Mouse (Mus musculus) embryonic facial prominence, embryonic 11.5 days (tissue): Measurements from ENCODE around the gene Derl3. TPM values are rescaled to one million over a fixed set of nuclear protein-coding genes. Genes with fewer than 3 reads are reported as not detected.
"Not testable (repeated sequence)": the region's sequence is repeated elsewhere in the genome, so short reads cannot be mapped to it uniquely, and the experiment has no call there.

Experiments used
- ATAC-seq: fragments of 200-750 bp; cut with Nextera tagmentation; replicated peaks from 2 replicates; pipeline ENCODE4 v1.8.0; 2017; ENCODE audit warnings: low read depth; ENCODE audit not compliant: insufficient number of reproducible peaks, low FRiP score, low TSS enrichment
- DNase-seq: peaks from one replicate; pipeline ENCODE4 v3.0.0-alpha.2; 2015; ENCODE audit warnings: low spot score
- H3K27ac ChIP-seq: fragments of 300-500 bp; sonication (generic); replicated peaks from 2 replicates; pipeline ENCODE4 v1.5.1; 2014; ENCODE audit warnings: mild to moderate bottlenecking, low read depth, low read length, control low read depth
- H3K27me3 ChIP-seq: fragments of 300-500 bp; sonication (generic); 2 replicates; pipeline ENCODE4 v1.6.1; 2014; ENCODE audit warnings: mild to moderate bottlenecking, low read length, moderate library complexity, mixed read lengths; ENCODE audit not compliant: control insufficient read depth, insufficient read depth
- H3K36me3 ChIP-seq: fragments of 300-500 bp; sonication (generic); replicated peaks from 2 replicates; pipeline ENCODE4 v1.6.1; 2014; ENCODE audit warnings: low read depth, mild to moderate bottlenecking, low read length, moderate library complexity, mixed read lengths; ENCODE audit not compliant: control insufficient read depth, insufficient read depth
- H3K4me1 ChIP-seq: fragments of 300-500 bp; sonication (generic); 2 replicates; pipeline ENCODE4 v1.6.1; 2014; ENCODE audit warnings: low read length, mixed read lengths; ENCODE audit not compliant: control insufficient read depth, insufficient read depth
- H3K4me2 ChIP-seq: fragments of 300-500 bp; sonication (generic); 2 replicates; pipeline ENCODE4 v1.6.1; 2014; ENCODE audit warnings: low read depth, mild to moderate bottlenecking, control low read depth, low read length, moderate library complexity
- H3K4me3 ChIP-seq: fragments of 300-500 bp; sonication (generic); 2 replicates; pipeline ENCODE4 v1.5.1; 2014; ENCODE audit warnings: low read depth, low read length, control low read depth
- H3K9ac ChIP-seq: fragments of 300-500 bp; sonication (generic); replicated peaks from 2 replicates; pipeline ENCODE4 v1.6.1; 2014; ENCODE audit warnings: mild to moderate bottlenecking, control low read depth, low read length
- H3K9me3 ChIP-seq: fragments of 300-500 bp; sonication (generic); replicated peaks from 2 replicates; pipeline ENCODE4 v1.6.1; 2016; ENCODE audit warnings: mild to moderate bottlenecking, low read length, inconsistent platforms, mixed read lengths; ENCODE audit not compliant: control insufficient read depth
- WGBS: fragments of 180-500 bp; shearing (Covaris S2); extraction: QIAGEN DNeasy Blood & Tissue Kit; methylation state at CpG from one replicate; pipeline ENCODE4 v1.1.7; 2014; 5-methylcytosine and 5-hydroxymethylcytosine counted together
- polyA plus RNA-seq: library from polyadenylated mRNA; unstranded; fragments of >200 nt; fragmentation: Nextera tagmentation; extraction: Ambion mirVana; gene quantifications from 2 replicates; pipeline ENCODE4 v1.2.1, GENCODE M21; 2014

The Derl3 gene
- 2.3 and 3.7 TPM in 2 replicates for polyA plus RNA-seq

GRCm38 (mm10) chr10:75893089-75893750 is at the start of gene Derl3:
TSS of gene Derl3 (plus strand) at chr10:75893413.
- peak within 1 kb of the TSS; percentile 47 for H3K9ac ChIP-seq
- ATAC-seq = peak; percentile 98
- peaks cover 6% of the 10 kb centered on the region for H3K4me1 ChIP-seq
- H3K27me3 ChIP-seq = no peaks in the 10 kb centered on the region
- H3K4me2 ChIP-seq = peak within 1 kb of the TSS; percentile 62
- H3K27ac ChIP-seq = no peak within 1 kb of the TSS
- H3K36me3 ChIP-seq = peaks cover 7% of the 10 kb centered on the region
- peak; percentile 97 for DNase-seq
- no peaks in the 10 kb centered on the region for H3K9me3 ChIP-seq
- WGBS = 2% methylated on average over 46 of the region's 51 CpGs
- peak within 1 kb of the TSS; percentile 33 for H3K4me3 ChIP-seq

- not testable (repeated sequence) for H3K27me3 ChIP-seq, H3K36me3 ChIP-seq, H3K27ac ChIP-seq, H3K9ac ChIP-seq, ATAC-seq, H3K9me3 ChIP-seq, H3K4me2 ChIP-seq, H3K4me3 ChIP-seq, DNase-seq, H3K4me1 ChIP-seq
- 82% methylated on average over 6 of the region's 6 CpGs for WGBS
Observed at GRCm38 (mm10) chr10:75843898-75844297, 49.3 kb upstream of the Derl3 start.

- H3K4me3 ChIP-seq = no peak overlapping the region
- H3K27me3 ChIP-seq = no peaks in the 10 kb centered on the region
- 87% methylated on average over 1 of the region's 1 CpGs for whole genome bisulfite sequencing
- no peak overlapping the region for H3K9ac ChIP-seq
- H3K9me3 ChIP-seq = no peaks in the 10 kb centered on the region
- H3K4me1 ChIP-seq = no peaks in the 10 kb centered on the region
- H3K4me2 ChIP-seq = no peak overlapping the region
- ATAC-seq (no peak), DNase-seq (no peak)
- no peaks in the 10 kb centered on the region for H3K36me3 ChIP-seq
- no peak overlapping the region for H3K27ac ChIP-seq
Observed at GRCm38 (mm10) chr10:75844800-75845199, 48.4 kb upstream of the Derl3 start.

- no peak for ATAC-seq
- no peaks in the 10 kb centered on the region for H3K36me3 ChIP-seq
- H3K4me2 ChIP-seq = no peak overlapping the region
- 80% methylated on average over 6 of the region's 6 CpGs for WGBS
- H3K4me1 ChIP-seq = no peaks in the 10 kb centered on the region
- no peak overlapping the region for H3K4me3 ChIP-seq
- no peak for DNase-seq
- no peak overlapping the region for H3K27ac ChIP-seq
- no peak overlapping the region for H3K9ac ChIP-seq
- no peaks in the 10 kb centered on the region for H3K9me3 ChIP-seq
- no peaks in the 10 kb centered on the region for H3K27me3 ChIP-seq
Observed at GRCm38 (mm10) chr10:75845306-75845930, 47.8 kb upstream of the Derl3 start.

- H3K36me3 ChIP-seq = no peaks in the 10 kb centered on the region
- H3K9ac ChIP-seq = no peak overlapping the region
- no peak overlapping the region for H3K27ac ChIP-seq
- H3K9me3 ChIP-seq = no peaks in the 10 kb centered on the region
- H3K4me1 ChIP-seq = no peaks in the 10 kb centered on the region
- no peak overlapping the region for H3K4me2 ChIP-seq
- no peak for DNase-seq
- ATAC-seq = no peak
- H3K4me3 ChIP-seq = no peak overlapping the region
- 37% methylated on average over 3 of the region's 3 CpGs for WGBS
- no peaks in the 10 kb centered on the region for H3K27me3 ChIP-seq
Observed at GRCm38 (mm10) chr10:75848382-75848781, 44.8 kb upstream of the Derl3 start.

GRCm38 (mm10) chr10:75851076-75851475 is 42.1 kb upstream of the Derl3 start:
- DNase-seq = no peak
- no peak overlapping the region for H3K9ac ChIP-seq
- ATAC-seq = no peak
- no peak overlapping the region for H3K4me3 ChIP-seq
- H3K36me3 ChIP-seq = no peaks in the 10 kb centered on the region
- H3K27me3 ChIP-seq = no peaks in the 10 kb centered on the region
- no peak overlapping the region for H3K27ac ChIP-seq
- H3K4me2 ChIP-seq = no peak overlapping the region
- no peaks in the 10 kb centered on the region for H3K4me1 ChIP-seq
- no peaks in the 10 kb centered on the region for H3K9me3 ChIP-seq
- 9% methylated on average over 6 of the region's 6 CpGs for WGBS

- Histone ChIP-seq H3K4me1 (no peaks in the 10 kb centered on the region), H3K9ac (no peak overlapping the region), H3K4me2 (no peak overlapping the region), H3K27me3 (no peaks in the 10 kb centered on the region), H3K4me3 (no peak overlapping the region), H3K27ac (no peak overlapping the region), H3K36me3 (no peaks in the 10 kb centered on the region), H3K9me3 (no peaks in the 10 kb centered on the region)
- ATAC-seq (no peak), DNase-seq (no peak)
- 26% methylated on average over 3 of the region's 3 CpGs for WGBS
Observed at GRCm38 (mm10) chr10:75851681-75852080, 41.5 kb upstream of the Derl3 start.

- Histone ChIP-seq H3K4me2 (no peak overlapping the region), H3K27ac (no peak overlapping the region), H3K9ac (no peak overlapping the region), H3K4me3 (no peak overlapping the region), H3K4me1 (no peaks in the 10 kb centered on the region), H3K36me3 (peaks cover 3% of the 10 kb centered on the region; the same call in 1 of the 2 replicates), H3K27me3 (no peaks in the 10 kb centered on the region), H3K9me3 (no peaks in the 10 kb centered on the region)
- 95% methylated on average over 12 of the region's 12 CpGs for WGBS
- ATAC-seq = no peak
- no peak for DNase-seq
Observed at GRCm38 (mm10) chr10:75852539-75853125, 40.6 kb upstream of the Derl3 start.
